Mouse (Mus musculus): ENCODE measurements around the gene Slc26a3.

GRCm38 (mm10) chr12:31376326-31376950 lies 14.2 kb upstream of the Slc26a3 start:
- TF ChIP-seq CTCF (IDR thresholded peaks at IDR 0.05; ENCODE audit: insufficient read depth, low read depth, low read length): no peak
- TF ChIP-seq POLR2A (IDR thresholded peaks at IDR 0.05; ENCODE audit: insufficient read depth, low read depth, low read length): no peak
